Mouse (Mus musculus) adrenal gland, postnatal 25 days (tissue): Measurements from ENCODE around the gene Wipf1. TPM values are rescaled to one million over a fixed set of nuclear protein-coding genes. Genes with fewer than 3 reads are reported as not detected.

Source experiments
- DNase-seq: peaks from one replicate; pipeline ENCODE4 v3.0.0; 2021; ENCODE audit warnings: mixed read lengths
- total RNA-seq: library from RNA; stranded (reverse); gene quantifications from 2 replicates; pipeline ENCODE4 v1.2.3, GENCODE M21; 2021

Wipf1 gene
- total RNA-seq, 1 experiment from 2014 or later = 17.0 TPM

DNA sequence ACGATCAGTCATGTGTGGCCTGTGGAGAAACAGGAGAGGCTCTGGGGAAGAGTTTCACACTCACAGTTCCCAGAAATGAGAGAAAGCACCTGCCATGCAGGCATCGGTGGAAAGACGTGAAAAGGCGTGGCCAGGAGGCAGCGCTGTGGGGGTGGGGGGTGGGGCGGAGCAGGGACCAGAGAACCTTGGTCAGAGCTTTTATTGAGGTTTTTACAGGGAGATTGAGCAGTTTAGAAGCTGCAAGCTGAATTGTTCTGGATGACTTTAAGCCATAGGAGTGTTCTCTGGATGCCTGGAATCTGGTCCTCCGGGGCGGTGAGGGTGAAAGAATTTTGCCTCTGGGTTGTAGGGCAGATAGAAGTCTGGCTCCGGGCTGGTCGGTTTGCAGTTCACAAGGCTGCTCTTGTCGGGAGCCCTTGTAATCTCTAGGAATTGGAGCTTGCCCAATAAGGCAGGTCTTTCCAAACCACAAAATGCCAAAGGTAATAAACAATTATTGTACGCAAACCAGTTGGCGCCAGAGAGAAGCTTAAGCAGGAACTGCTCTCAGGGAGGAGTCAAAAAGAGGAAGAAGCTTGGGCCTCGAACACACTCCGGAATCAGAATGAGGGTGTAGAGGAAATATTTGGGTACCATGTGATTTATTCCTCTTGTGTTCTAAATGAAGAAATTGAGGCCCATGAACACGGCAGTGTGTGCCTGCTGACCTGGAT is 11.1 kb upstream of the Wipf1 start:
- DNase-seq = no peak

DNA sequence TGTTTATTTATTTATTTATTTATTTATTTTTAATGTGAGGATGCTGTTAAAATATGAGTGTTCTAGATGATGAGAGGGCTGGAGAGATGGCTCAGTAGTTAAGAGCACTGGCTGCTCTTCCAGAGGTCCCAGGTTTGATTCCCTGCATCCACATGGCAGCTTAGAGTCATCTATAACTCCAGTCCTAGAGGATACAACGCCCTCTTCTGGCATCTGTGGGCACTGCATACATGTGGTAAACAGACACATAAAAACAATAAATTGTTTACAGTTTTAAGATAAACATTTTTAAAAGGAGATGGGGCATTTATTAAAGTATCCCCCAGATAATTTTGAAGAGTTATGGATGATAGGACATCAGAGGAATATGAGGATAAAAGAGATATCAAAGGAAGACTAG is 10.2 kb upstream of the Wipf1 start:
- DNase-seq = no peak

DNA sequence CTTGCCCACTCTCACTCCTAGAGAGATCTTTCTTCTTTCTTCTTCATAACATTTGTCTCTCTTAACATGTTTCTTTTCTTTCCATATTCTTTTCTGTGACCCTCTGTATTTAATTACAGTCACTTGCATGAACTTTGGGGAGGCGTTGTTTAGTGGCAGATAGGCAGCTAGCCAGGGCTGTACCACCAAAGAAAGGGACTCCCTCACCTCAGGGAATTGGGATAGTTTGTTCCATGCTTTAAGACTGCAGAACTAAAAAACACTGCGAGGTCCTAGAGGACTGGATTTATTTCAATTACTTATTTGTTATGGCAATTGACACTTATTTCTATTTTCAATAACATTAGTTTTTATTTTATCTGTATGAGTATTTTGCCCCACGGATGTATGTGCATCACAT is 9.6 kb upstream of the Wipf1 start:
- no peak for DNase-seq

DNA sequence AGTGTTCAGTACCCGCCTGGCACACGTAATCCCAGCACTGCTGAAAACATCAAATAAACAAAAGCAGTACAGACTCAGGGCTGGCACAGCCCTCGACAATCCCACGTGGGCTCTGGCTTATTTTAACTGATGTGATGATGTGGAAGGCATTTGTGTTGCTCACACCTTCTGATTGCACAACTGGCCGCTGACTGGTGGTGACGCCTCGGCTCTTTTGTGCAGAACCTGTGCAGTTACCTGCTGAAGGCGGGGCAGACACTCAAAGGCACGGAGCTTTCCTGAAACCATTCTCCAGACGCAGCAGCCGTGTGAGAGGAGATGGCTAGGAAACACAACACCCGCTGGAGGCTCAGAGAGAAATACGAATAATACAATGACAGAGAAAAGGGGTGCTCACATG is 9.1 kb upstream of the Wipf1 start:
- no peak for DNase-seq

DNA sequence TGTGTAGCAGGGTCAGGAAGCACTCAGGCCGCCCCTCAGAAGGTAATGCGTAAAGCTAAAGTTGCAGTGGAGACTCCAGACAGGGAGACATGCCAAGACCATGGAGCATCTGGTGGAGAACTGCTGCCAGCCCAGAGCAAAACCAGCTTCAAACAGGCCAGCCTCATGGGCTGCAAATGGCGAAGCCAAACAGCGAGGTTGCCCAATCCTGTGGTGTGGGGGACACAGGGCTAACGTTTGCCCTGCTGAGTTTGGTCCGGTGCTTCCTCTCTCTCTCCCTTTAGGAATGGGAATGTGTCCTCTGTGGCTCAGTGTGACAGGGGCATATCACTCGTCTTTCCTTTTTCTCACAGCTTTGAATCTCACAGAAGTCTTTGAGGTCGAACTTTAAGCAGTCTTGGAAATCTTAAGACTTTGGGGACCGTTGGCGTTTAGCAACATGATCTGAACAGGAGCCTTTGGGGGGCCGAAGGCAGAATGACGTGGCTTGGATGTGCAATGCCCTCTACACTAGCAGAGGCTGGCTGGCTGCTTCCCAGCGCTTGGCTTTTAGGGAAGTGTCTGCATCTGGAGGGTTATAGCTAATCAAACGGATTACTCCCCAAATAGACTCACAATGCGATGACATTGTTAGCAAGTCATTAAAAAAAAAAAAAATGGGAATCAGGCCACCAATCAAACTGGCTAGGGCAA is 6.7 kb upstream of the Wipf1 start:
- DNase-seq = no peak

DNA sequence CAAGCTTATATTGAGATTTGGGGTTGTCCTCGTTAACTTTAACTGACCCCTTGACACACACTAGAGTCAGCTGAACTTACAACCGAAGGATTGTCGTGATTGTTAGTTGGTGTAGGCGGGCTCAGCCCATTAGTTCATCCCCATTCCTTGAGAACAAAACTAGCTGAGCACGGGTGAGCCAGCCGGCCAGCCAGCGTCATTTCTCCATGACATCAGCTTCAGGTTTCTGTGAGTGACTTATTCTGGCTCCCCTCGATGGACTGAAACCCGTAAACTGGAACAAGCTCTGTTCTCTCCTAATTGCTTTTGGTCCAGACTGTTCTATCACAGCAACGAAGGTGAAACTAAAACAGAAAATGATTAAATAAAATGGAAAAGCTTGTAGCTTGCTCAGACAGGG is 5.2 kb upstream of the Wipf1 start:
- DNase-seq = no peak

DNA sequence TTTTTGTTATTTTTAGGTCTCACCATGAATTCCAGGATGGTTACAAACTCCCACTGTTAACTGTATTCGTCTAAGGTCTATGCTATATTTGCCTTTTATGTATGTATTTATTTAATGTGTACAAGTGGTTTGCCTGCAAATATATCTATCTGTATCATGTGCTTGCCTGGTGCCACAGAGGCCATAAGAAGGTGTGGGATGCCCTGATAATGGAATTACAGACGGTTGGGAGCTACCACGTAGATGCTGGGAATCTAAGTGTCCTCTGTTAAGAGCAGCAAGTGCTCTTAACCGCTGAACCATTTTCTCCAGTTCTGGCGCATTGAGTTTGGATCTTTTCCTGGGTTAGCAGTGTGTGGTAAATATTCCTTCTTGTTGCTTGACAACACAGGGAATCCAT is 953 bp upstream of the Wipf1 start:
- DNase-seq = no peak

DNA sequence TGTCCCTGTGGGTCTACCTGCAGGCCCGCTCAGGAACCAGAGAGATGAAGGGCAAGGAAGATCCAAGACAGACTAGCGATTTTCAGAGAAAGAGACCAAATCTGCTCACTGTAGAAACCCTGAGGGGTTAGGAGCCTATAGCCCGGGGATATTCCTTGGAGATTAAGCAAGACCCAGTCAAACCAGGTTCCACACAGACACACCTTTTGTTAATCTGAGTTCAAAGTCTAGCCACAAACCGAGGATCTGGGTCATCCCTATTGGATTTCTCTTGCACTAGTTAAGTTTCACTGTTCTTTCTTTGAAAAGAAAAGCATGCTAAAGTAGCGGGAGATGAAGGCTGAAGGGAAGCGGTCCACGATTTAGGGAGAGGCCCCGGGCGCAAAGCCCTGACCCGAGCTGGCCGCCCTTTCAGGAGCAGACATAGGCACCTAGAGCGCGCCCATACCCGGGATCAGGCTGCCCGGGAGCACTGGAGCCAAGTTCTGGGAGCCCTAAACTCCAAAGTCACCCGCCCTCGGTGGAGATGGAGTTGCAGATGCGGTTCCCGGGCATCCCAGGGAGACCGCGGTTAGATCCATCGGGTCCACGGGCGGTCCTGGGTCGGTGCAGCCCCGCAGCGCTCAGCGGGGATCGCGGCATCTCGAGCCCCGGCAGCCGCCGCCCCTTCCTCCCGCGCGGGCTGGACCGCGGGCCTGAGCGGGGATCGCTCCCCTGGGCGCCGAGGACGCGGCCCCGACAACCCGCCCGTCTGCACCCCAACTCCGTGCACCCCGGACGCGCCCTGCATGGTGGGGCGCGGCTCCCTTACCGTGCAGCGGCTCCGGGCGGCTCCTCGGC is 798 bp downstream of the Wipf1 start:
- peak; percentile 47 for DNase-seq

DNA sequence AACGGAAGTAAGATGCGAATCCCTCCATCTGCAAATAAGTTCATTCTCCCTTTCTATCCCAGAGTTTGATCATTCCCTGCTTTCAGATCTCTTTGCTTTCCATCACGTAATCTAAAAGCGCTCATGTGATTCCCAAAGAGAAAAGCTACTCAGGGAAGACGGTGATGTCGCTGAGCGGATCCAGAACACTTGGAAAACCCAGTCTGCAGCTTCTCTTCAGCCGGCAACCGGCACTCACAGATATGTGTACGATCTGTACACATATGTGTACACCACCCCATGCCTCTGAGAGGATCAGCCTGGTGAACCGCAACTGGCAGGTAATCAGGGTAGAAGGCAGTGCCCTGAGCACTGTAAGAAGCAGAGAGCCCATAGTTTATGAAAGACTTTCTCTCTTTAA is 1.6 kb downstream of the Wipf1 start:
- DNase-seq = no peak

DNA sequence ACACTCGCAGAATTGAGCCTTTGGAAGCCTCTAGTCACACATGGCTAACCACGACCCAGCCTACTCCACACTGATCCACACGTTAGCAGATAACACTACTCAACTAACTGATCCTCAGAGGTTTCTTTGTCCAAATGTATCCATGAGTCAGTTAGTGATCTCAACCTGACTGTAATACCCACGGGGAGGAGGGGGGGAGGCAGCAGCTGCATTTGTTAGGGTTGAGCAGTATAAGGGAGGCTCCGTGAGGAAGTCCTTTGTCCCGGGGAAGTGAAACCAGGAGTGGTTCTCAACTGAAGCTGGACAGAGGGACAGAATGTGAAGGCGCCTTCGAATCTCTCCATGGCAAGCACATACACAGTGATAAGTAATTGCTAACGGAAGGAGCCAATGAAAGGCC is 2.8 kb downstream of the Wipf1 start:
- DNase-seq = peak; percentile 23

DNA sequence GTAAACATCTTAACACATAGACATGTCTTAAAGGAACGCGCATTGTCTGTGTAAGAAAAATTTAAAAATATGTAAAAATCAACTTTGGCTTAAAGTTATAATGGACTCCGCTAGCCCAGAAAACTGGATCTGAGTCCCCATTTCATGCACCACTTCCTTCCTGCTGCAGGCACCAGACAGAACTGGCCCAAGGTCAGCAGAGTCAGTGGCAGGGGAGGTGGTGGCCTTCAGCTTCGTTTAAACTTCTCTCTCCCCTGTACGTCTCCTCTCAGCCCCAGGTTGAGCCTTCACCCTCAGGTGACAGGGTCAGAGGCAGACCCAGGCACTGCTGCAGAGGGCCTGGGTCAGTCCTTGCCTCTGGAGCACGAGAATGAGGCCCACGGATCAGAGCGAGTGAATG is 6.6 kb downstream of the Wipf1 start:
- peak; percentile 44 for DNase-seq

DNA sequence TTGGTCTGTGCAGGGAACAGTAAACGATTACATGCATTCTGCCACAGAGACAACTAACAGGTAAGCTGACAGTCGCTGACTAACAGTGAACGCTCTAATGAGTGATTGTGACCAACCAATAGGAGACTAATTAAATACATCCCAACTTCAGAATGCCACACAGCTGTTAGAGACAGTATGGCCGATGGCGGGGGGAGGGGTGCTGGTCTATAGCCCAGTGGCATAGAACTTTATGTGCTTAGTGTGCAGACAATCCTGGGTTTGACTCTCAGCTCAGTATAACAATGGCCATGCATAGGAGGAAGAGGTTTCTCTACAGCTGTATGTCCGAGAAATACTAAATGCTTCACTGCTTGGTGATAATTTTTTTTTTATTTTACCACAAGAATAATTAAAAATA is 7.2 kb downstream of the Wipf1 start:
- no peak for DNase-seq

DNA sequence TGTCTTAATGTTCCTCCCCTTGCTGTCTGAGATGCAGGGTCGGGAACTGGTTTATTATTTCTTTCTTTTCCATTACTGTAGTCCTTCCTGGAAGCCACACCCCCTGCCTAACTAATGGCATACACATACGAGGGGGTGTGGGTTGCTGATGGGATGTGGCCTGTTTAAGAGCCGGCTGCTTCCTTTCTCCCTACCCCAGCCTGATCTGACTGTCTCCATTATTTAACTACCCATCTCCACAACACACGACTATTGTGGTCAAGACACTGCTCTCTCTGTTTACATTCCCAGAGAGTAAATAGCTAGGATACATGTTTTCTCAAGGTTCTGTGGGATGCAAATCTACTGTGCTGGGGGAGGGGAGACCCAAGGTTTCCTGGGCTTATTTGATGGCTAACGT is 7.8 kb downstream of the Wipf1 start:
- no peak for DNase-seq

DNA sequence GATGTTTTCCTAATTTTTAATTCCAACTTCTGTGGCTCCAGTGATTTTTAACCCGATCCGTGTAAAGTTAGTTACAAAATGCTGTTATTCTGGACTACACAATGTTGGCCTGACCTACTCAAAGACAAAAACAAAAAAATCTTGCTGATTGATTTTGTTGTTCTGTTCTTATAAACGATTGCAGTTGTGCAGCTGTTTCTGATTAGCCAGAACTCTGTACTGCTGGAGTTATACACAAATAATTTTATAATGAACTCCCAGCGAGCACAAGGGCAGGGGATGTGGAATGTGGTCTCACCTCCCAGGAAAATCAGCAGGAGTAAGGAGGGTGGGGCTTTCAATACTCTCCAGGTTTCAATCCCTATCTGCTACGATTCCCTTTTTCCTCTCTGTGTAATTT is 10.6 kb downstream of the Wipf1 start:
- no peak for DNase-seq

DNA sequence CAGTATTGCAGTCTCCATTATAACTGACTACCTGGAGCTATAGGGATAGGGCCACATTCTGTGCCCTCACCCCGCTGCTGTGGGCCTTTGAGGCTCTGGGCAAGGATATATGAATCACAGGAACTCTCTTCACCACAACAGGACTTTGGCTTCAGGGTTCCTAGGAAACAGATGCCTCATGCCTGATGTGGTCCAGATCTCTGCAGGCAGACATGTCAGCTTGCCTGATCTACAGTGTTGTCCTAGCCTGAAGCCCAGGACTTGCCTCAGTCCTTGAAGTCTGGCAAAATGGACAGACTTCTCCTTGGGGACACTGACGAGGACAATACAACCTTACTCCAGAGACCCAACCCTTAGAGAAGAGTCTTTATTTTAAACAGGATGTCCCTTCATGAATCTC is 11.2 kb downstream of the Wipf1 start:
- DNase-seq = no peak

DNA sequence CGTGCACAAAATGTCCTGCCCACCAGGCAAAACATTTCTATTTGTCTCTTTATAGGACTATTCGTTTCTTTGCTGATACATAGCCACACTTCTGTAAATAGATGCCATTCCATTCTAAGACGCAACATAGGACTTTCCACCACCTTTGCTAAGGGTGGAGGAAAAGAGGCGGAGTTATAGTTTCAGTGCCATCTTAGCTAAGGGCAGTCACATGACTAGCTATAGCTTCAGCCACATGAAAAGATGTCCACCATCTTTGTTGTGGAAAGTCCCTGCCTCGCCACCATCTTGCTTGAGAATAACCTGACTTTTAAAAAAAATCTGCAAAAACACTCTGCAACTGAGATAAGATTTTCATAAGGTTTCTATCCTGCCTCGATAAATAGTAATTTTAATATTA is 15.4 kb downstream of the Wipf1 start:
- no peak for DNase-seq

DNA sequence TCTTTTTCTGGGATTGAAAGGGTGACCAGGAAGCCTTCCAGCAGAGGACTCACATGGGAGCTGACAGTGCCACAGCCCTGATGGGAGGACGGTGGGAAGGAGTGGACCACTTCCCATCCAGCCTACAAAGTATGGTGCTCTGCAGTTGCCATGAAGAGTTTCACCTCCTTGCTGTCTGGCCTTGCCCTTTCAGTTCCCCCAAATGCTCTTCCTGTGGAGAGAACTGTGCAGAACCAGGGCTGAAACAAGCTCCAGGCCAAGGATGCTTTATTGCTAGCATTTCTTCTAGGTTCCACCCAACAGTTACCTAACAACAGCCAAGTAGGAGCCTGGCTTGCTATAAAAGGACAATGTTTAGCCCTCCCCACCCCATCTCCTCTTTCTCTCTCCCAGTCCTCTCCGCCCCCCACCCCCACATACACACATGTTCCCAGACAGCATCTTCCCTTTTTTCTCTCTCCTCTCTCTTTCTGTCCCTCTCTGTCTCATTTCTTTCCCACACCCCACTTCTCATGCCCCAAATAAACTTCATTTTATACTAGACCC is 16.3 kb downstream of the Wipf1 start:
- no peak for DNase-seq

DNA sequence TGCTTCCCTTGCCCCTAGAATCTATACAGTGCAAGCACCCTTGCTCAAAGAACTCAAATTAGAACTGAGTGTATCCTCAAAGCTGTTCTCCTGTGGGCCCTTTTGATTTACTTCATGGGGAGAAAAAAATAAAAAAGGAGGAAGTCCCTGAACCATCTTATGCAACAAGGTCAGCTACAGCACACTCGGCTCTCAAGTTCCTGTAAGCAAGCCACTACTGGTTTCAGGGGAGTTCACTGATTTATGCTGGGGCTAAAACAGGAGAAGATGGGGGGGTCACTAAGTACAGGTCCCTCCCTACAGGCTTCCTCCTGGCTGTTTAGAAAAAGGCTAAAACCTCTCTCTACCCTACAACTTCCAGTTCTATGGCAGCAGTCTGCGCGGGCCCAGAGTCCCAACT is 17.5 kb downstream of the Wipf1 start:
- no peak for DNase-seq

DNA sequence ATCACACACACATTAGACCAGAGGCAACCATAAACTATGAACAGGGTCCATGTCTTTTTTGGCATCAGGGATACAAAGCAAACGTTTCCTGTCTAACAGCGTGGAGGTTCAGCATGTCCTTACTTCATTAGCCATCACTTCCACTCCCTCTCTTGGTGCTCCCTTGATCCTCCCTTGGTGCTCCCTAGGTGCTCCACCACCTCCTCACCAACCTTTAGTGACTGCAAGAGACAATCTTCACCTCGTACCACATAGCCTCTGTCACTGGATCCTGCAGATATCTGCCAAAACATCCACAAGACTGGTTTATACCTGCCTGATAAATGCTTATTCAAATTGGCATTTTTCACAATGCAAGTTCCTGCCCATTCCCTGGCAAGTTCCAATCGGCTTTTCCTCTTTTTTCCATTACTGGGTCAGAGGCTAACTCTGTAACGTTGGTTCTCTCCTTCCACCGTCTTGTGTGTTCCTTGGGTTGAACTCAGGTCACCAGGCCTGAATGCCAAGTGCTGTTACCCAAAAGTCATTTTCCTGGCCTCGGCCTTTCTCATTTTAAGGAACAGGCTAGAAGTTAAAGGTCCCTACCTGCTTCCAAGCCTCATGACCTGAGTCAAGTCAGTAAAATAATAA is 18.7 kb downstream of the Wipf1 start:
- DNase-seq = no peak

DNA sequence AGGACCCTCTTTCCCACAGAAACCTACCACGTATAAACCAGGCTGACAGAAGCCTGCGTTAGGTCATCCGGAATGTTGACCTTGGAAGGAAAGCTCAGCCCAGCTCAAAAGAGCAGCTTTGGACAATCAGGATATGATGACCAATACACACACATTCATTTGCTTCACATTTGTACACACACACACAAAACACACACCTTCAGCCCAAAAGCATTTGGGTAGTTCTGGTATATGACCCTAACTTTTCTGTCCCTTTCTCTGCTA is 19.6 kb downstream of the Wipf1 start:
- no peak for DNase-seq

DNA sequence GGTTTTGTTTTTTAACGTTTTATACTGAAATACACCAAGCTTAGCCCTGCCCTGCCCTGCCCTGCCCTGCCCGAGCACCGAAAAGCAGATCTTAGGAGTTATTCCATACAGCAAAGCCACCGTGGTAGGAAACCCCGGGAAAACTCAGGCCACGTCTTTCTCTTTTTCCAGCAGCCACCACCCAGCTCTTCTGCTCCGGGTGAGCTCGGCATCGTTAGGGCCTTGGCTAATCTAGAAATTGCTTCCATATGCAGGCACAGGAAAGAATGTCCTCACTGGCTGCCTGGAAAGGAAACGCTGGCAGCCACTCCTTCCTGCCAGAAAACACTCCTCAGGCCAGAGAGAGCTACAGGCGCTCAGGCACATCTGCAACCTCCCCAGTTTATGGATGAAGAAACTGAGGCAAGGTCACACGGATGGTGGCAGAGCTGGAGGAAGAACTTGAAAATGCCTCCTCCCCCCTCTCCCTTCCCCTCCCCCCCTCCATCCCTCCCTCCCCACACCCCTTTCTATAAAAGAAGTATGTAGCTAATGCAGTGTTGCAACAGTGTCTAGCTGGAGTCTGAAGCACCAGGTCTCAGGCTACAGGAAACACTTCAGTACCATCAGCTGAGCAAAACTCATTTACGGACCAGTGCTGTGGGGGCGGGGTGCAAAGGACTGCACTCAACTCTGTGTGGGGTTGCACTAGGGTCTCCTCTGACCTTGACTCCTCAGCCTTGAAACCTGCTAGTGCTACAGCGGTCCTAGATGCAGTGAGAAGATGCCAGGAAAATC is 20.1 kb downstream of the Wipf1 start:
- DNase-seq = no peak

DNA sequence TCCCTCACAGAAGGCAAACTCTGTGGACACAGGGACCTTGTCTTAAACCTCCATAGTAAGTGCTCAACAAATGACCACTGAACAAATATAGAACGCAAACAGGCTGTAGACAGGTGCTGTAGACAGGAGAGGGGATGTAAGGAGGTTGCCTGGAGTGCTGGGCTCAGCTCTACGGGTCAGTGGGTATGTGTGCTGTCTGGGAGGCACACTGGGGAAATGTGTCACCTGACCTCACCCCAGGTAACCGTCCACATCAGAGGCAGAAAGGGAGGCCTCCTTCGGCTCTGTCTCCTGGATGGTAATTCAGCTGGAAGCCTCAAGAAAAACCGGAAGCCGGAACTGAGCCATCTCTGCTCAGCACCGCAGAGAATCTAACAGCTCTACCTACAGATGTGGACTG is 21.6 kb downstream of the Wipf1 start:
- DNase-seq = no peak
